Mouse (Mus musculus) c-Kit-negative CD71-positive TER-119-positive erythroid progenitor cells, embryonic 14.5 days (primary cell): ENCODE measurements around the gene Rbbp4.

Source experiments
- DNase-seq: peaks from one replicate; pipeline ENCODE4 v3.0.0-alpha.2; 2013; ENCODE audit warnings: low read depth, low spot score

The Rbbp4 gene

GRCm38 (mm10) chr4:129293702-129294101 is 41.5 kb downstream of the Rbbp4 start:
- DNase-seq, result no peak

DNA sequence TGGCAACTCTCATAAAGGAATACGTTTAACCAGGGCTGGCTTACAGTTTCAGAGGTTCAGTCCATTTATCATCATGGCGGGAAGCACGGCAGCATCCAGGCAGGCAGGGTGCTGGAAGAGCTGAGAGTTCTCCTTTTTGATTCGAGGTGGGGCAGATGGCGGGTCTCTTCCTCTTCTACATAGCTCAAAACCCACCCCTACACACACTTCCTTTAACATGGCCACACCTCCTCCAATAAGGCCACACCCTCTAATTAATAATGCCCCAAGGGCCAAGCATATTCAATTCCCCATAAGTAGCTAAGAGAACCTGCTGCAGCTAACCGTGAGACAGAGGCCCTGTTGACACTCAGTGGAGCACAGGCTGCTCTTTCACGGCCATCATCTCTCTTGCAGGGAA is 42.3 kb downstream of the Rbbp4 start:
- no peak for DNase-seq

GRCm38 (mm10) chr4:129289671-129290070 is 45.5 kb downstream of the Rbbp4 start:
- no peak for DNase-seq

GRCm38 (mm10) chr4:129288067-129288466 is 47.1 kb downstream of the Rbbp4 start:
- DNase-seq, result no peak

GRCm38 (mm10) chr4:129287472-129287981 is 47.6 kb downstream of the Rbbp4 start, which contains the start of gene Sync:
Gene Sync, plus strand, starts transcription at chr4:129287617.
- DNase-seq, result no peak

- no peak for DNase-seq
Observed at GRCm38 (mm10) chr4:129286683-129287471, 48.3 kb downstream of the Rbbp4 start.

- no peak for DNase-seq
Observed at GRCm38 (mm10) chr4:129286001-129286682, 49.0 kb downstream of the Rbbp4 start.

DNA sequence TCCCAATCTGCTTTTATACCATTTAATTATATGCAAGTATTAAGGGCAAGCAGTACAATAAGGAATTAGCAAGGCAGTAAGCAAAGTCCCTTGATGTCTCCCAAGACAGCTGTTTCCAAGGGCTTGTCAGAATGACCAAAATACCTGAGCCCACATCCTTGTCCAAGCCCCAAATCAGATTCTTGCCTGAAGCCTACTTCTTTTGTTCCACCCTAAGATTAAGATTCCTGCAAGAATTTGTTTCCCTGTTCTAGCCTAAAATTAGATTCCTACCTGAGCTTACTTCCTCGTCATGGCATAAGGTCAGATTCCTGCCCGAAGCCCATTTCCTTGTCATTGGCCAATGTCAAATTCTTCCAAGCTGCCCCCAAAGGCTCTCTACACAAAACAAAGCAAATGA is 50.5 kb downstream of the Rbbp4 start:
- no peak for DNase-seq

DNA sequence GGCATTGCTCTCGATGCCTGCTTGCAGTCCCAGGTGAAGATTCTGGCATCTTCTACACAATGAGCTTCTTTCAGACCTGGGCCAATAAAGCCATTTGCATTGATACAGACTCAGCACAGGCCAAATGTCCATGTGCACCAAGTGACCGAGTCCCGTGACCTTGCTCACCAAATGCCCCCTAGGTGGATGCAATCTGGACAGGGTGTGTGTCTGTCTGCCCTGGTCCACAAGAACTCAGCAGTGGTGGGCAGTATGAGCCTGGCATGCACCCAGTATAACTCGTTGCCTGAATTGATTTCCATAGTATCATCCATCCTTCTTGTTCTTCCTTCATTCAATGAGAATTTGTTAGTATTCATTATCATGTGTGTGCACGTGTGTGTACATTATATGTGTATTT is 51.9 kb downstream of the Rbbp4 start:
- DNase-seq, result no peak

DNA sequence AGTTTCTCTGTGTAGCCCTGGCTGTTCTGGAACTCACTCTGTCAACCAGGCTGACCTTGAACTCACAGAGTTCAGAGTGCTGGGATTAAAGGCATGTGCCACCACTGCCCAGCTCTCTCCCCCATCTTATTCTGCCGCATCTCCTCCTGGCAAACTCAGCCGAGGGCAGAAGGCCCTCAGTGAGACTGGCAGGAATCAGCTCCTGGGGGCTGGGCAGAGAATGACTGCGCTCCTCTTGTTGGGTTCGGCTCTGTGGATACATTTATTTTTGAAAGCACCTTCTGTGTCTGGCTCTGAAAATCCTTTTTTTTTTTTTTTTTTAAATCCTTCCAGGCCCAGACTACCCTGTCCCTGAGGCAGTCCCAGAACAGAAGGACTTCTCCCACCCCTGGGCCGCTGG is 52.4 kb downstream of the Rbbp4 start:
- no peak for DNase-seq

- peak; percentile 81 for DNase-seq
Observed at GRCm38 (mm10) chr4:129276453-129276865, 58.7 kb downstream of the Rbbp4 start.

- no peak for DNase-seq
Observed at GRCm38 (mm10) chr4:129272756-129273046, 62.5 kb downstream of the Rbbp4 start.

DNA sequence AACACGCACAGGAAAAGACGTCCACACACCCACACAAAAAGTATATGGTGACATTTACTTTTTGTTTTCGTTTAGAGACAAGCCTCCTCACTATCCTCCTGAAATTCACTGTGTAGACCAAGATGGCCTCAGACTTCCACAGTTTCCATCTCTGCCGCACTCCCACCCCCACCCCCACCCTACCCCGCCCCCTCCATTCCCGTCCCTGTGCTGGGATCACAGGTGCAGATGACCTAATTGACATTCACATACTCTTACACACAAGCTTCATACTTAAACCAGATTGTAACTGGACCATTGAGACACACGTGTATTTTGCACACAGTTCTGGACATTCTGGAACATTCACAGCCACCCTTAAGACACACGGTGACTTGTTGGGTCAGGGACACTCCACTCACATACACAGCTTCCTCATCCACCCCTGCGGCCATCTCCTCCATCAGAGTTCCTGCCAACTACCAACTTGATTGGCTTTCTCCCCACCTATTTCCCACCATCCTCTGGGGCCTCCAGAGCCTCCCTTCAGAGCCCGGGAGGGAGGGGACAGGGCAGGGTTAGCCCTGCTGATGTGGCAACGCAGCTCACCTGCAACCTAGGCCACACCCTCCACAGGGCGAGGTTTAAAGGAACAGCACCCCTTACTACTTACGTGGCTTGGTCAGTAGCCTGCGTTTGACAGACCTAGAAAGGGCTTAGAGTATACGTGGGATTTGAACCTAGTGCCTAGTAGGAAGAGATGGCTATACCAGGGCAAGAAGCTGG is 63.0 kb downstream of the Rbbp4 start:
- DNase-seq, result no peak

GRCm38 (mm10) chr4:129268698-129269097 is 66.5 kb downstream of the Rbbp4 start:
- DNase-seq, result no peak

- no peak for DNase-seq
Observed at GRCm38 (mm10) chr4:129266821-129267220, 68.3 kb downstream of the Rbbp4 start.

- no peak for DNase-seq
Observed at GRCm38 (mm10) chr4:129266191-129266590, 69.0 kb downstream of the Rbbp4 start.

- DNase-seq, result peak; percentile 63
Observed at GRCm38 (mm10) chr4:129263225-129264021, 71.7 kb downstream of the Rbbp4 start.

- no peak for DNase-seq
Observed at GRCm38 (mm10) chr4:129261196-129261595, 74.0 kb downstream of the Rbbp4 start, which contains the start of gene C77080. Gene C77080, minus strand, starts transcription at chr4:129261404.

GRCm38 (mm10) chr4:129260678-129261077 is 74.5 kb downstream of the Rbbp4 start:
- DNase-seq, result no peak

DNA sequence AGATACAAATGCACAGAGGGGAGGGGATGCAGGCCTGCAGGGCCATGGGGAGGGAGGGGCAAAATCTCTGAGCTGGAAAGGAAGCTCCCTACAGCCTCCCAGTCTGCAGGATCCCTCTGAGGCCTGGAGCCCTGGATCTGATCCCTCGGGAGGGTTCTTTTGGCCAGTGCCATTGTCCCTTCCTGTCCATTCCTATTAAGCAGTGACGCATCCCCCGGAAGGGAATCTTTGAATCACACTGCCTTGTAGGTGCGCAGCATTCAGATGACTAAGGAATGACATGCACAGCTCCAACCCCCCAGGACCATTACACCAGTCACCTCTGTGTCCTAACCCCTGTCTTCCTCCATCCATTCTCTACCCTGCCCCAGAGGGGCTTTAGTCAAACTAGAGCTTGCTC is 76.1 kb downstream of the Rbbp4 start:
- no peak for DNase-seq
